Mouse (Mus musculus) limb, embryonic 13.5 days (tissue): ENCODE data around the gene Olfr1024. TPM values are rescaled to one million over a fixed set of nuclear protein-coding genes. Genes with fewer than 3 reads are reported as not detected.

Experiments
- ATAC-seq: fragments of 200-750 bp; cut with Nextera tagmentation; 2 replicates; pipeline ENCODE4 v1.8.0; 2017; ENCODE audit warnings: low read depth, moderate number of reproducible peaks, moderate TSS enrichment; ENCODE audit not compliant: low FRiP score
- H3K27ac ChIP-seq: fragments of 300-500 bp; sonication (generic); 2 replicates; pipeline ENCODE4 v1.5.1; 2015; ENCODE audit warnings: inconsistent platforms, mild to moderate bottlenecking, moderate library complexity
- H3K27me3 ChIP-seq: fragments of 300-500 bp; sonication (generic); 2 replicates; pipeline ENCODE4 v1.6.1; 2015; ENCODE audit warnings: mild to moderate bottlenecking, inconsistent platforms
- H3K36me3 ChIP-seq: fragments of 300-500 bp; sonication (generic); 2 replicates; pipeline ENCODE4 v1.6.1; 2015; ENCODE audit warnings: inconsistent platforms, mild to moderate bottlenecking, moderate library complexity
- H3K4me1 ChIP-seq: fragments of 300-500 bp; sonication (generic); 2 replicates; pipeline ENCODE4 v1.6.1; 2015; ENCODE audit warnings: inconsistent platforms
- H3K4me2 ChIP-seq: fragments of 300-500 bp; sonication (generic); replicated peaks from 2 replicates; pipeline ENCODE4 v1.6.1; 2015; ENCODE audit warnings: inconsistent platforms, mild to moderate bottlenecking, moderate library complexity
- H3K4me3 ChIP-seq: fragments of 300-500 bp; sonication (generic); 2 replicates; pipeline ENCODE4 v1.5.1; 2015; ENCODE audit warnings: moderate library complexity, mild to moderate bottlenecking, inconsistent platforms
- H3K9ac ChIP-seq: fragments of 300-500 bp; sonication (generic); 2 replicates; pipeline ENCODE4 v1.6.1; 2015; ENCODE audit warnings: mild to moderate bottlenecking, inconsistent platforms
- H3K9me3 ChIP-seq: fragments of 300-500 bp; sonication (generic); 2 replicates; pipeline ENCODE4 v1.6.1; 2016; ENCODE audit warnings: inconsistent platforms
- WGBS: fragments of 180-500 bp; shearing (Covaris S2); methylation state at CpG from one replicate; pipeline ENCODE4 v1.1.7; 2015; 5-methylcytosine and 5-hydroxymethylcytosine counted together
- polyA plus RNA-seq: library from polyadenylated mRNA; unstranded; fragments of >200 nt; fragmentation: Nextera tagmentation; extraction: Ambion mirVana; gene quantifications from 2 replicates; pipeline ENCODE4 v1.2.1, GENCODE M21; 2015

Olfr1024 gene
- not detected in 2 replicates for polyA plus RNA-seq

- H3K9ac ChIP-seq = no peak within 1 kb of the TSS
- H3K27me3 ChIP-seq = no peaks in the 10 kb centered on the region
- WGBS = 82% methylated on average over 3 of the region's 3 CpGs
- H3K4me3 ChIP-seq = no peak within 1 kb of the TSS
- H3K36me3 ChIP-seq = no peaks in the 10 kb centered on the region
- H3K4me2 ChIP-seq = no peak within 1 kb of the TSS
- no peaks in the 10 kb centered on the region for H3K4me1 ChIP-seq
- H3K9me3 ChIP-seq = peaks cover 5% of the 10 kb centered on the region; the same call in 1 of the 2 replicates
- no peak for ATAC-seq
- H3K27ac ChIP-seq = no peak within 1 kb of the TSS
Measured at GRCm38 (mm10) chr2:85904952-85905351, at the start of gene Olfr1024. TSS of gene Olfr1024 (minus strand) at chr2:85905052.

GRCm38 (mm10) chr2:85950137-85950536 lies 45.3 kb upstream of the Olfr1024 start, which contains the start of gene Olfr1028:
TSS of gene Olfr1028 (plus strand) at chr2:85950437.
- H3K27me3 ChIP-seq = no peaks in the 10 kb centered on the region
- no peaks in the 10 kb centered on the region for H3K36me3 ChIP-seq
- no peak within 1 kb of the TSS for H3K9ac ChIP-seq
- H3K4me1 ChIP-seq = no peaks in the 10 kb centered on the region
- H3K4me2 ChIP-seq = no peak within 1 kb of the TSS
- WGBS = 80% methylated on average over 1 of the region's 1 CpGs
- H3K4me3 ChIP-seq = no peak within 1 kb of the TSS
- H3K27ac ChIP-seq = no peak within 1 kb of the TSS
- ATAC-seq = no peak
- H3K9me3 ChIP-seq = no peaks in the 10 kb centered on the region

GRCm38 (mm10) chr2:85921258-85921657 lies 16.4 kb upstream of the Olfr1024 start, which contains the start of gene Olfr1026:
TSS of gene Olfr1026 (plus strand) at chr2:85921558.
- Histone ChIP-seq H3K36me3 (no peaks in the 10 kb centered on the region), H3K4me1 (no peaks in the 10 kb centered on the region), H3K9ac (no peak within 1 kb of the TSS), H3K27ac (no peak within 1 kb of the TSS), H3K9me3 (no peaks in the 10 kb centered on the region), H3K4me2 (no peak within 1 kb of the TSS), H3K4me3 (no peak within 1 kb of the TSS), H3K27me3 (no peaks in the 10 kb centered on the region)
- ATAC-seq = no peak
- 83% methylated on average over 3 of the region's 3 CpGs for WGBS

GRCm38 (mm10) chr2:85914893-85915292 lies 10.0 kb upstream of the Olfr1024 start, which contains the start of gene Olfr1025-ps1:
TSS of gene Olfr1025-ps1 (plus strand) at chr2:85915193.
- H3K4me1 ChIP-seq = no peaks in the 10 kb centered on the region

GRCm38 (mm10) chr2:85913197-85913596 lies 8.3 kb upstream of the Olfr1024 start:
- H3K27me3 ChIP-seq = no peaks in the 10 kb centered on the region
- H3K4me1 ChIP-seq = no peaks in the 10 kb centered on the region
- no peak overlapping the region for H3K4me3 ChIP-seq
- no peak overlapping the region for H3K9ac ChIP-seq
- H3K36me3 ChIP-seq = no peaks in the 10 kb centered on the region
- no peaks in the 10 kb centered on the region for H3K9me3 ChIP-seq
- no peak overlapping the region for H3K4me2 ChIP-seq
- H3K27ac ChIP-seq = no peak overlapping the region
- no peak for ATAC-seq

More at GRCm38 (mm10) chr2:85914893-85915292, 10.0 kb upstream of the Olfr1024 start, which contains the start of gene Olfr1025-ps1:
- H3K27me3 ChIP-seq = no peaks in the 10 kb centered on the region
- no peak within 1 kb of the TSS for H3K4me3 ChIP-seq
- no peaks in the 10 kb centered on the region for H3K36me3 ChIP-seq
- WGBS = 53% methylated on average over 1 of the region's 1 CpGs
- no peak for ATAC-seq
- no peak within 1 kb of the TSS for H3K27ac ChIP-seq
- H3K9ac ChIP-seq = no peak within 1 kb of the TSS
- no peaks in the 10 kb centered on the region for H3K9me3 ChIP-seq
- no peak within 1 kb of the TSS for H3K4me2 ChIP-seq

GRCm38 (mm10) chr2:85885340-85885739 lies 19.5 kb downstream of the Olfr1024 start, which contains the start of gene Olfr1023:
TSS of gene Olfr1023 (plus strand) at chr2:85885640.
- H3K4me3 ChIP-seq = no peak within 1 kb of the TSS
- H3K4me1 ChIP-seq = no peaks in the 10 kb centered on the region
- H3K9me3 ChIP-seq = no peaks in the 10 kb centered on the region
- no peak within 1 kb of the TSS for H3K27ac ChIP-seq
- H3K27me3 ChIP-seq = no peaks in the 10 kb centered on the region
- H3K36me3 ChIP-seq = no peaks in the 10 kb centered on the region
- ATAC-seq = no peak
- H3K4me2 ChIP-seq = no peak within 1 kb of the TSS
- H3K9ac ChIP-seq = no peak within 1 kb of the TSS
- WGBS = 75% methylated on average over 2 of the region's 2 CpGs

- H3K27ac ChIP-seq = no peak within 1 kb of the TSS
- H3K36me3 ChIP-seq = no peaks in the 10 kb centered on the region
- H3K9ac ChIP-seq = no peak within 1 kb of the TSS
- no peaks in the 10 kb centered on the region for H3K4me1 ChIP-seq
- 44% methylated on average over 2 of the region's 2 CpGs for WGBS
- H3K4me2 ChIP-seq = no peak within 1 kb of the TSS
- no peak within 1 kb of the TSS for H3K4me3 ChIP-seq
- ATAC-seq = no peak
- H3K27me3 ChIP-seq = no peaks in the 10 kb centered on the region
- no peaks in the 10 kb centered on the region for H3K9me3 ChIP-seq
Measured at GRCm38 (mm10) chr2:85868294-85868693, 36.6 kb downstream of the Olfr1024 start, which contains the start of gene Olfr1022. TSS of gene Olfr1022 (plus strand) at chr2:85868594.

Other genes starting within 250 kb of the Olfr1024 start
- gene Olfr154, start 240.6 kb downstream of the Olfr1024 start, polyA plus RNA-seq = not detected in 2 replicates
- not detected in 2 replicates for gene Olfr1006, start 226.3 kb downstream of the Olfr1024 start, polyA plus RNA-seq
- not detected in 2 replicates for gene Olfr1008, start 215.6 kb downstream of the Olfr1024 start, polyA plus RNA-seq
- gene Olfr1009, start 189.6 kb downstream of the Olfr1024 start, polyA plus RNA-seq = not detected in 2 replicates
- gene Olfr1012, start 142.3 kb downstream of the Olfr1024 start, polyA plus RNA-seq = not detected in 2 replicates
- not detected in 2 replicates for gene Olfr1013, start 138.0 kb downstream of the Olfr1024 start, polyA plus RNA-seq
- not detected in 2 replicates for gene Olfr1014, start 132.3 kb downstream of the Olfr1024 start, polyA plus RNA-seq
- gene Olfr1015, start 123.0 kb downstream of the Olfr1024 start, polyA plus RNA-seq = not detected in 2 replicates
- gene Olfr1016, start 102.5 kb downstream of the Olfr1024 start, polyA plus RNA-seq = not detected in 2 replicates
- gene Olfr1018, start 86.6 kb downstream of the Olfr1024 start, polyA plus RNA-seq = not detected in 2 replicates
- gene Olfr1019, start 59.6 kb downstream of the Olfr1024 start, polyA plus RNA-seq = not detected in 2 replicates
- not detected in 2 replicates for gene Olfr1020, start 58.0 kb downstream of the Olfr1024 start, polyA plus RNA-seq
- gene Olfr1022, start 36.5 kb downstream of the Olfr1024 start, polyA plus RNA-seq = not detected in 2 replicates
- gene Olfr1023, start 19.4 kb downstream of the Olfr1024 start, polyA plus RNA-seq = not detected in 2 replicates
- gene Olfr1025-ps1, start 10.1 kb upstream of the Olfr1024 start, polyA plus RNA-seq = not detected in 2 replicates
- not detected in 2 replicates for gene Olfr1026, start 16.5 kb upstream of the Olfr1024 start, polyA plus RNA-seq
- gene Olfr1028, start 45.4 kb upstream of the Olfr1024 start, polyA plus RNA-seq = not detected in 2 replicates
- gene Olfr1029, start 68.8 kb upstream of the Olfr1024 start, polyA plus RNA-seq = not detected in 2 replicates
- gene Olfr1030, start 74.2 kb upstream of the Olfr1024 start, polyA plus RNA-seq = not detected in 2 replicates
- not detected in 2 replicates for gene Olfr1031, start 85.3 kb upstream of the Olfr1024 start, polyA plus RNA-seq
- not detected in 2 replicates for gene Olfr1032, start 100.5 kb upstream of the Olfr1024 start, polyA plus RNA-seq
- gene Olfr1033, start 115.6 kb upstream of the Olfr1024 start, polyA plus RNA-seq = 0.33 and 0.90 TPM in 2 replicates
- not detected in 2 replicates for gene Olfr1034, start 140.8 kb upstream of the Olfr1024 start, polyA plus RNA-seq
- gene Olfr1036, start 168.9 kb upstream of the Olfr1024 start, polyA plus RNA-seq = not detected in 2 replicates
- gene Olfr1037, start 182.3 kb upstream of the Olfr1024 start, polyA plus RNA-seq = not detected in 2 replicates
- gene Olfr1039, start 230.9 kb upstream of the Olfr1024 start, polyA plus RNA-seq = not detected in 2 replicates
- gene Olfr1040, start 241.7 kb upstream of the Olfr1024 start, polyA plus RNA-seq = not detected in 2 replicates